Mouse (Mus musculus) myocyte (in vitro differentiated cells): ENCODE results near the gene Gm20388. TPM values are rescaled to one million over a fixed set of nuclear protein-coding genes. Genes with fewer than 3 reads are reported as not detected.

Experiments
- H3K27me3 ChIP-seq: one replicate; pipeline ENCODE4 v1.6.1; 2011; ENCODE audit not compliant: control insufficient read depth, insufficient read depth, insufficient read length
- H3K36me3 ChIP-seq: one replicate; pipeline ENCODE4 v1.6.1; 2011; ENCODE audit not compliant: control insufficient read depth, insufficient read depth
- H3K4me2 ChIP-seq: one replicate; pipeline ENCODE4 v1.6.1; 2011; ENCODE audit warnings: low read depth, control low read depth
- H3K4me3 ChIP-seq: one replicate; pipeline ENCODE4 v1.5.1; 2011; ENCODE audit warnings: mild to moderate bottlenecking, control low read depth, moderate library complexity
- H3K79me2 ChIP-seq: one replicate; pipeline ENCODE4 v1.6.1; 2011; ENCODE audit not compliant: control insufficient read depth, insufficient read depth
- H3ac ChIP-seq: one replicate; pipeline ENCODE4 v1.6.1; 2011; ENCODE audit not compliant: control insufficient read depth, insufficient read length
- CEBPB ChIP-seq: IDR thresholded peaks from 2 replicates; pipeline ENCODE4 v1.6.1; 2011; ENCODE audit warnings: mild to moderate bottlenecking, moderate library complexity; ENCODE audit not compliant: poor library complexity, insufficient read depth, severe bottlenecking
- E2F4 ChIP-seq: IDR thresholded peaks from one replicate; pipeline ENCODE4 v1.6.1; 2011; ENCODE audit warnings: mild to moderate bottlenecking, control low read depth, moderate library complexity; ENCODE audit not compliant: insufficient read depth
- MAX ChIP-seq: IDR thresholded peaks from one replicate; pipeline ENCODE4 v1.6.1; 2011; ENCODE audit warnings: low read depth, mild to moderate bottlenecking, control low read depth
- MYOD1 ChIP-seq, 3 experiments: IDR thresholded peaks; one replicate each; pipeline ENCODE4 v1.6.1; 2011; ENCODE audit warnings: control low read depth in 2 of 3, low read depth in 2 of 3, mild to moderate bottlenecking in 2 of 3, moderate library complexity in 1 of 3; ENCODE audit not compliant: insufficient read length in 2 of 3, control insufficient read depth in 1 of 3
- MYOG ChIP-seq, 3 experiments: IDR thresholded peaks; one replicate each; pipeline ENCODE4 v1.6.1; 2011; ENCODE audit warnings: control low read depth in 2 of 3, low read depth in 2 of 3, mild to moderate bottlenecking in 2 of 3; ENCODE audit not compliant: insufficient read length in 2 of 3, control insufficient read depth in 1 of 3, insufficient read depth in 1 of 3
- POLR2A ChIP-seq: IDR thresholded peaks from one replicate; pipeline ENCODE4 v1.6.1; 2011; ENCODE audit warnings: low read depth, mild to moderate bottlenecking, control low read depth, moderate library complexity; ENCODE audit not compliant: insufficient read length
- POLR2AphosphoS2 ChIP-seq: IDR thresholded peaks from one replicate; pipeline ENCODE4 v1.6.1; 2011; ENCODE audit warnings: low read depth, control low read depth; ENCODE audit not compliant: insufficient read length
- REST ChIP-seq: IDR thresholded peaks from one replicate; pipeline ENCODE4 v1.6.1; 2011; ENCODE audit warnings: mild to moderate bottlenecking, control low read depth, moderate library complexity; ENCODE audit not compliant: insufficient read depth, insufficient read length
- SRF ChIP-seq: IDR thresholded peaks from one replicate; pipeline ENCODE4 v1.6.1; 2011; ENCODE audit warnings: low read depth; ENCODE audit not compliant: control insufficient read depth, insufficient read length
- TCF12 ChIP-seq: IDR thresholded peaks from one replicate; pipeline ENCODE4 v1.6.1; 2011; ENCODE audit warnings: mild to moderate bottlenecking, control low read depth; ENCODE audit not compliant: poor library complexity, insufficient read depth, severe bottlenecking
- TCF3 ChIP-seq: IDR thresholded peaks from one replicate; pipeline ENCODE4 v1.6.1; 2011; ENCODE audit warnings: low read depth, control low read depth; ENCODE audit not compliant: insufficient read length
- USF1 ChIP-seq: IDR thresholded peaks from one replicate; pipeline ENCODE4 v1.6.1; 2011; ENCODE audit warnings: low read depth, mild to moderate bottlenecking, control low read depth, moderate library complexity
- polyA plus RNA-seq: library from polyadenylated mRNA; unstranded; fragments of >200 nt; fragmentation: generic; extraction: Trizol; gene quantifications from one replicate; pipeline ENCODE4 v1.2.1, GENCODE M21; 2012; ENCODE audit warnings: missing spikeins

The Gm20388 gene
- polyA plus RNA-seq, 1 experiment = 15.3 TPM

DNA sequence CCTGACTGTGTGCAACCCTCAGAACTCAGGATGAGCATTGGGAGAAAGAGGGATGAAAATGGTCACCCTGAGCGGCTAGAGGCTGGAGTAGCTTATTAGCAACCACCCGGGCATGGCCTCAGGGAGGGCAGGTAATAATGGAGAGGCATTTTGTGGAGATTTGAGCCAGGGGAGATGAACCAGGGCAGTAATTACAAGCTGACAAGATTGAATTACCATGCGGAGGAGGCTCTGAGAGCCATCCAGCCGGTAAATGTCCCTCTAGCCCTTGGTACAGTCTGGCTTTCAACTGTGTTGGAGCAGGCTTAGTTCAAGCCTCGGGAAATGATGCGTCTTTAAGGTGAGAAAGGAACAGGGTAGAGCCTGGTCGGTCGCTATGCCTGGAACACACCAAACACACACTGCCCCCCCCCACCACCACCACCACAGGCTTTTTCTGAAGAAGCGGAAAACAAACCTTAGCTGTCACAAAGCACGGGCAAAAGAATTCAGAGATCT is 1486.6 kb downstream of the Gm20388 start:
- Histone ChIP-seq H3K4me3 (no peak overlapping the region), H3K27me3 (peaks cover 41% of the 10 kb centered on the region), H3K4me2 (no peak overlapping the region), H3K79me2 (no peaks in the 10 kb centered on the region), H3ac (no peak overlapping the region), H3K36me3 (no peaks in the 10 kb centered on the region)
- TF ChIP-seq TCF3 = no peak
- TF ChIP-seq USF1 = no peak
- no peak for TF ChIP-seq SRF

DNA sequence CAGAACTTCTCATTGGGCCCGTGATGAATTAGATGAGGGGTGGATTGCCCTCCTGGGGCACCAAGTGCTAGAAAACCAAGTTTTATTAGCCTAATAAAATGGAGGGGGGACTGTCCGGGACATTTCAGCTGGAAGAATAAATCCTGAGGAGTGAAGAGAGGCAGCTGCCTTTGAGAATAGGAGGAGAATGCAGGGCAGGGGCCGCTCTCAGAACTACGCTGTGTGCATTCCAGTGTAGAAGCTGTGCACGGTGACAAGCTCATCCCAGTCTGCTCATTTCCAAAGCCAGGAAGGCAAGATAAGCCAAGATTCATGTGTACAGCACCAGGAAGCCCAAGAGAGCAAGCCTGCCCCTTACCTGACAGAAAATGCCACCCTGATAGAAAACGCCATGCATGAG is 1487.4 kb downstream of the Gm20388 start:
- no peak overlapping the region for H3ac ChIP-seq
- H3K4me2 ChIP-seq = no peak overlapping the region
- H3K27me3 ChIP-seq = peaks cover 49% of the 10 kb centered on the region
- TF ChIP-seq CEBPB = no peak
- TF ChIP-seq POLR2AphosphoS2 = no peak
- TF ChIP-seq POLR2A = no peak
- no peak for TF ChIP-seq TCF12
- TF ChIP-seq USF1 = no peak
- TF ChIP-seq E2F4 = no peak
- TF ChIP-seq MYOD1 (IDR thresholded peaks at IDR 0.05; ENCODE audit: control insufficient read depth in 1 of 3, insufficient read length in 2 of 3, low read depth in 2 of 3) = no peak
- TF ChIP-seq MYOG (IDR thresholded peaks at IDR 0.05; ENCODE audit: control insufficient read depth in 1 of 3, insufficient read depth in 1 of 3, insufficient read length in 2 of 3, low read depth in 2 of 3) = no peak
- no peak overlapping the region for H3K4me3 ChIP-seq
- H3K36me3 ChIP-seq = no peaks in the 10 kb centered on the region
- H3K79me2 ChIP-seq = no peaks in the 10 kb centered on the region

DNA sequence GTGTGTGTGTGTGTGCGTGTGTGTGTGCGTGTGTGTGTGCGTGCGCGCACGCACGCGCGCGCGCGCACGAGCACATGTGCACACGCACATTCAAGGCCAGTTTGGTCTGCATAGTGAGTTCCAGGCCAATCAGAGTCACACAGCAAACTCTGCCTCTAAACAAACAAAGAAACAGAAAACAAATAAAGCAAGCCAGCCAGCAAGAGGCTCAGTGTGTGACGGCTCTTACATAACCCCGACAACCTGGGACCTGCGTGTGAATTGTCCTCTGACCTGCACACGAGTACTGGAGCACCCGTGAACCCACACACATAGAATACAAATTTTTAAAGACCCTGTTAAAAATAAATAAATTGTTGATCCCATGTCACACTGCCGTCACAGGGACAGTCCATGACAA is 1488.1 kb downstream of the Gm20388 start:
- Histone ChIP-seq H3K4me2 (no peak overlapping the region), H3K79me2 (no peaks in the 10 kb centered on the region), H3K4me3 (no peak overlapping the region), H3ac (no peak overlapping the region), H3K27me3 (peaks cover 45% of the 10 kb centered on the region), H3K36me3 (no peaks in the 10 kb centered on the region)
- TF ChIP-seq REST (no peak), POLR2A (no peak), MAX (no peak), USF1 (no peak), MYOD1 (IDR thresholded peaks at IDR 0.05; ENCODE audit: control insufficient read depth in 1 of 3, insufficient read length in 2 of 3, low read depth in 2 of 3) (no peak), POLR2AphosphoS2 (no peak), CEBPB (no peak), SRF (no peak), E2F4 (no peak), TCF3 (no peak), TCF12 (no peak), MYOG (IDR thresholded peaks at IDR 0.05; ENCODE audit: control insufficient read depth in 1 of 3, insufficient read depth in 1 of 3, insufficient read length in 2 of 3, low read depth in 2 of 3) (no peak)

DNA sequence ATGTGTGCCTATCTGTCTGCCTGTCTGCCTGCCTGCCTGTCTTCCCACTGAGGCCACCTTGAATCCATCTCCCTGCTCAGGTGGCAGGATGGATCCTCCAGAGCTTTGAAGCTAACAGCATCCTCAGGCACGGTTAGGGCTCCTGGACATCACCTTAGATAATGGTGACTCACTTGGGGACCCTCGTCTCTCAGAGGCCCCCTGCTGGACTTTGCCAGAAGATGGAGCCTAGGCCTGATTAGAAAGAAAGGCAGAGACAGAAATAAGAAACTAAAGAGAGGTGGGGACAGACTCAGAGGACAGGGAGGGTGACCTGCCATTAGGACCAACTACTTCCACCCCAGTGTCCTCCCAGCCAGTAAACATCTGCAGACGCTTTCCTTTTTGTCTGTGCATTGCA is 1488.5 kb downstream of the Gm20388 start:
- Histone ChIP-seq H3ac (no peak overlapping the region), H3K79me2 (no peaks in the 10 kb centered on the region), H3K27me3 (peaks cover 45% of the 10 kb centered on the region), H3K36me3 (no peaks in the 10 kb centered on the region), H3K4me3 (no peak overlapping the region), H3K4me2 (no peak overlapping the region)
- TF ChIP-seq CEBPB = no peak
- TF ChIP-seq MYOG (IDR thresholded peaks at IDR 0.05; ENCODE audit: control insufficient read depth in 1 of 3, insufficient read depth in 1 of 3, insufficient read length in 2 of 3, low read depth in 2 of 3) = no peak
- no peak for TF ChIP-seq SRF
- no peak for TF ChIP-seq REST
- TF ChIP-seq TCF3 = no peak
- TF ChIP-seq MAX = no peak
- TF ChIP-seq MYOD1 (IDR thresholded peaks at IDR 0.05; ENCODE audit: control insufficient read depth in 1 of 3, insufficient read length in 2 of 3, low read depth in 2 of 3) = no peak
- no peak for TF ChIP-seq POLR2A
- no peak for TF ChIP-seq TCF12

DNA sequence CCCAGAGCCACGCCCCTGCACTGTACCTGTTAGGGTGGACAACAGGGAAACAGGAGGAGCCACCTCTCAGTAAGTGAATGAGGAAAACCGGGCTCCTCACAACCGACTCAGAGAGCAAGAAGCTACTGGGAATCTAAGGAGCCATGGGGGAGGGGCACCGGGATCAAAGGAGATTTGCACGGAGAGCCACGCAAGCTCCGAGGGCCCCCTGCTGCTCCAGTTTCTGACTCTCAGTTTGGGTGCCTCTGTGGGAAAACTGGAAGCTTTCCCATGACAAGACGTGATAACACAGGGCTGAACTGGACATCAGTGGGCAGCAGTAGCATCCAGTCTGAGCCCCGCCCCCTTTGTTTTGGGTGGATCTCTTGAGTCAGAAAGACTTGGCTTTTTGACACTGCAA is 1489.9 kb downstream of the Gm20388 start:
- Histone ChIP-seq H3K79me2 (no peaks in the 10 kb centered on the region), H3K27me3 (peaks cover 36% of the 10 kb centered on the region), H3ac (no peak overlapping the region), H3K4me2 (no peak overlapping the region), H3K36me3 (no peaks in the 10 kb centered on the region), H3K4me3 (no peak overlapping the region)
- no peak for TF ChIP-seq REST
- no peak for TF ChIP-seq POLR2A
